Mouse (Mus musculus): ENCODE measurements around the gene Cpsf3. TPM values are rescaled to one million over a fixed set of nuclear protein-coding genes. Genes with fewer than 3 reads are reported as not detected.
A peak's percentile ranks its signal among the peaks of the same experiment; 100 is the strongest.

Cpsf3 gene
- polyA plus RNA-seq (2015; fragmentation: Nextera tagmentation; extraction: Ambion mirVana) = 117 and 124 TPM in 2 replicates

GRCm38 (mm10) chr12:21284761-21285441, at the start of gene Cpsf3:
Cpsf3 (plus strand) TSS chr12:21285391.
- no peaks in the 10 kb centered on the region for H3K9me3 ChIP-seq (ENCODE audit: control insufficient read depth, low read length)
- peak within 1 kb of the TSS; percentile 93 for H3K27ac ChIP-seq (ENCODE audit: low read length)
- ATAC-seq = no peak
- H3K36me3 ChIP-seq (ENCODE audit: control insufficient read depth, insufficient read depth) = no peaks in the 10 kb centered on the region
- peak within 1 kb of the TSS; percentile 91 for H3K9ac ChIP-seq (replicated peaks; ENCODE audit: low read depth, low read length)
- H3K4me2 ChIP-seq (ENCODE audit: low read length) = peak within 1 kb of the TSS; percentile 79
- H3K4me3 ChIP-seq (replicated peaks; ENCODE audit: low read length) = peak within 1 kb of the TSS; percentile 95
- peaks cover 29% of the 10 kb centered on the region for H3K4me1 ChIP-seq (replicated peaks; ENCODE audit: control insufficient read depth, insufficient read depth, low read length)
- no peaks in the 10 kb centered on the region for H3K27me3 ChIP-seq (replicated peaks; ENCODE audit: control insufficient read depth, insufficient read depth, low read length)
- WGBS = 54% methylated on average over 11 of the region's 11 CpGs

GRCm38 (mm10) chr12:21241965-21242364, 43.2 kb upstream of the Cpsf3 start:
- H3K9me3 ChIP-seq (ENCODE audit: control insufficient read depth, low read length) = no peaks in the 10 kb centered on the region
- ATAC-seq = peak; percentile 38; the same call in 1 of the 2 replicates
- no peak overlapping the region for H3K27ac ChIP-seq (ENCODE audit: low read length)
- no peak overlapping the region for H3K9ac ChIP-seq (replicated peaks; ENCODE audit: low read depth, low read length)
- WGBS = 77% methylated on average over 3 of the region's 3 CpGs
- peaks cover 32% of the 10 kb centered on the region for H3K36me3 ChIP-seq (ENCODE audit: control insufficient read depth, insufficient read depth)
- H3K4me2 ChIP-seq (ENCODE audit: low read length) = no peak overlapping the region
- H3K27me3 ChIP-seq (replicated peaks; ENCODE audit: control insufficient read depth, insufficient read depth, low read length) = no peaks in the 10 kb centered on the region
- H3K4me3 ChIP-seq (replicated peaks; ENCODE audit: low read length) = no peak overlapping the region
- no peaks in the 10 kb centered on the region for H3K4me1 ChIP-seq (replicated peaks; ENCODE audit: control insufficient read depth, insufficient read depth, low read length)

GRCm38 (mm10) chr12:21244375-21244960, 40.7 kb upstream of the Cpsf3 start:
- Histone ChIP-seq H3K9me3 (ENCODE audit: control insufficient read depth, low read length) (no peaks in the 10 kb centered on the region), H3K4me1 (replicated peaks; ENCODE audit: control insufficient read depth, insufficient read depth, low read length) (no peaks in the 10 kb centered on the region), H3K27me3 (replicated peaks; ENCODE audit: control insufficient read depth, insufficient read depth, low read length) (no peaks in the 10 kb centered on the region), H3K4me2 (ENCODE audit: low read length) (no peak overlapping the region), H3K36me3 (ENCODE audit: control insufficient read depth, insufficient read depth) (peaks cover 27% of the 10 kb centered on the region), H3K4me3 (replicated peaks; ENCODE audit: low read length) (no peak overlapping the region), H3K27ac (ENCODE audit: low read length) (no peak overlapping the region), H3K9ac (replicated peaks; ENCODE audit: low read depth, low read length) (no peak overlapping the region)
- no peak for ATAC-seq
- 97% methylated on average over 11 of the region's 11 CpGs for WGBS

GRCm38 (mm10) chr12:21247711-21248392, 37.3 kb upstream of the Cpsf3 start:
- no peak overlapping the region for H3K27ac ChIP-seq (ENCODE audit: low read length)
- WGBS = 93% methylated on average over 7 of the region's 7 CpGs
- peaks cover 36% of the 10 kb centered on the region for H3K36me3 ChIP-seq (ENCODE audit: control insufficient read depth, insufficient read depth)
- H3K4me1 ChIP-seq (replicated peaks; ENCODE audit: control insufficient read depth, insufficient read depth, low read length) = no peaks in the 10 kb centered on the region
- no peak overlapping the region for H3K4me2 ChIP-seq (ENCODE audit: low read length)
- H3K9me3 ChIP-seq (ENCODE audit: control insufficient read depth, low read length) = no peaks in the 10 kb centered on the region
- H3K9ac ChIP-seq (replicated peaks; ENCODE audit: low read depth, low read length) = no peak overlapping the region
- no peak overlapping the region for H3K4me3 ChIP-seq (replicated peaks; ENCODE audit: low read length)
- no peak for ATAC-seq
- H3K27me3 ChIP-seq (replicated peaks; ENCODE audit: control insufficient read depth, insufficient read depth, low read length) = no peaks in the 10 kb centered on the region

- Histone ChIP-seq H3K27ac (ENCODE audit: low read length) (no peak overlapping the region), H3K27me3 (replicated peaks; ENCODE audit: control insufficient read depth, insufficient read depth, low read length) (no peaks in the 10 kb centered on the region), H3K4me1 (replicated peaks; ENCODE audit: control insufficient read depth, insufficient read depth, low read length) (no peaks in the 10 kb centered on the region), H3K9me3 (ENCODE audit: control insufficient read depth, low read length) (no peaks in the 10 kb centered on the region), H3K9ac (replicated peaks; ENCODE audit: low read depth, low read length) (no peak overlapping the region), H3K4me2 (ENCODE audit: low read length) (no peak overlapping the region), H3K4me3 (replicated peaks; ENCODE audit: low read length) (no peak overlapping the region), H3K36me3 (ENCODE audit: control insufficient read depth, insufficient read depth) (peaks cover 20% of the 10 kb centered on the region)
- 95% methylated on average over 6 of the region's 6 CpGs for WGBS
- ATAC-seq = no peak
Measured at GRCm38 (mm10) chr12:21260494-21261256, 24.5 kb upstream of the Cpsf3 start.

- H3K4me2 ChIP-seq (ENCODE audit: low read length) = no peak overlapping the region
- H3K27ac ChIP-seq (ENCODE audit: low read length) = no peak overlapping the region
- H3K9me3 ChIP-seq (ENCODE audit: control insufficient read depth, low read length) = no peaks in the 10 kb centered on the region
- no peak for ATAC-seq
- H3K27me3 ChIP-seq (replicated peaks; ENCODE audit: control insufficient read depth, insufficient read depth, low read length) = no peaks in the 10 kb centered on the region
- no peak overlapping the region for H3K9ac ChIP-seq (replicated peaks; ENCODE audit: low read depth, low read length)
- peaks cover 18% of the 10 kb centered on the region for H3K36me3 ChIP-seq (ENCODE audit: control insufficient read depth, insufficient read depth)
- no peak overlapping the region for H3K4me3 ChIP-seq (replicated peaks; ENCODE audit: low read length)
- no peaks in the 10 kb centered on the region for H3K4me1 ChIP-seq (replicated peaks; ENCODE audit: control insufficient read depth, insufficient read depth, low read length)
- 85% methylated on average over 4 of the region's 4 CpGs for WGBS
Measured at GRCm38 (mm10) chr12:21261521-21261920, 23.7 kb upstream of the Cpsf3 start.

GRCm38 (mm10) chr12:21263256-21263655, 21.9 kb upstream of the Cpsf3 start:
- Histone ChIP-seq H3K9me3 (ENCODE audit: control insufficient read depth, low read length) (no peaks in the 10 kb centered on the region), H3K4me1 (replicated peaks; ENCODE audit: control insufficient read depth, insufficient read depth, low read length) (no peaks in the 10 kb centered on the region), H3K27me3 (replicated peaks; ENCODE audit: control insufficient read depth, insufficient read depth, low read length) (no peaks in the 10 kb centered on the region), H3K4me3 (replicated peaks; ENCODE audit: low read length) (no peak overlapping the region), H3K4me2 (ENCODE audit: low read length) (no peak overlapping the region), H3K27ac (ENCODE audit: low read length) (no peak overlapping the region), H3K36me3 (ENCODE audit: control insufficient read depth, insufficient read depth) (peaks cover 15% of the 10 kb centered on the region), H3K9ac (replicated peaks; ENCODE audit: low read depth, low read length) (no peak overlapping the region)
- ATAC-seq = no peak
- 96% methylated on average over 5 of the region's 5 CpGs for WGBS

- Histone ChIP-seq H3K4me1 (replicated peaks; ENCODE audit: control insufficient read depth, insufficient read depth, low read length) (no peaks in the 10 kb centered on the region), H3K36me3 (ENCODE audit: control insufficient read depth, insufficient read depth) (peaks cover 16% of the 10 kb centered on the region), H3K4me2 (ENCODE audit: low read length) (no peak overlapping the region), H3K27ac (ENCODE audit: low read length) (no peak overlapping the region), H3K4me3 (replicated peaks; ENCODE audit: low read length) (no peak overlapping the region), H3K9me3 (ENCODE audit: control insufficient read depth, low read length) (no peaks in the 10 kb centered on the region), H3K27me3 (replicated peaks; ENCODE audit: control insufficient read depth, insufficient read depth, low read length) (no peaks in the 10 kb centered on the region), H3K9ac (replicated peaks; ENCODE audit: low read depth, low read length) (no peak overlapping the region)
- 91% methylated on average over 5 of the region's 5 CpGs for WGBS
- no peak for ATAC-seq
Measured at GRCm38 (mm10) chr12:21264241-21264640, 20.9 kb upstream of the Cpsf3 start.

- Histone ChIP-seq H3K9me3 (ENCODE audit: control insufficient read depth, low read length) (no peaks in the 10 kb centered on the region), H3K9ac (replicated peaks; ENCODE audit: low read depth, low read length) (no peak overlapping the region), H3K36me3 (ENCODE audit: control insufficient read depth, insufficient read depth) (peaks cover 13% of the 10 kb centered on the region), H3K4me1 (replicated peaks; ENCODE audit: control insufficient read depth, insufficient read depth, low read length) (no peaks in the 10 kb centered on the region), H3K4me2 (ENCODE audit: low read length) (no peak overlapping the region), H3K27ac (ENCODE audit: low read length) (no peak overlapping the region), H3K27me3 (replicated peaks; ENCODE audit: control insufficient read depth, insufficient read depth, low read length) (no peaks in the 10 kb centered on the region), H3K4me3 (replicated peaks; ENCODE audit: low read length) (no peak overlapping the region)
- WGBS = 86% methylated on average over 3 of the region's 3 CpGs
- ATAC-seq = no peak
Measured at GRCm38 (mm10) chr12:21264970-21265369, 20.2 kb upstream of the Cpsf3 start.
